Mouse (Mus musculus): Measurements from ENCODE around the gene Snd1.

GRCm38 (mm10) chr6:28865112-28865511 lies 390.2 kb downstream of the Snd1 start:
- TF ChIP-seq CTCF (conservative IDR thresholded peaks at IDR 0.05; ENCODE audit: low read length) (no peak), POU5F1 (IDR thresholded peaks at IDR 0.05; ENCODE audit: borderline replicate concordance, low read length) (no peak)

Data from E14TG2a.4 (cell line).